Mouse (Mus musculus) adrenal gland (tissue): ENCODE data around the gene Cox11.

Experiments
- intact Hi-C: fragments of 180-260 bp; cut with DNase I; formaldehyde crosslinking; loops from one replicate; pipeline ENCODE4 v1.15.1; 2025

Cox11 gene

GRCm38 (mm10) chr11:90663618-90664297 is 25.8 kb downstream of the Cox11 start:
- intact Hi-C loops: no loop called here

- intact Hi-C loops: no loop called here
Measured at GRCm38 (mm10) chr11:90664345-90664986, 26.5 kb downstream of the Cox11 start.

- intact Hi-C loops: no loop called here
Measured at GRCm38 (mm10) chr11:90665161-90665560, 27.2 kb downstream of the Cox11 start.

- intact Hi-C loops: no loop called here
Measured at GRCm38 (mm10) chr11:90666144-90666757, 28.3 kb downstream of the Cox11 start.

GRCm38 (mm10) chr11:90666916-90667315 is 28.9 kb downstream of the Cox11 start:
- intact Hi-C loops: no loop called here

GRCm38 (mm10) chr11:90667325-90667724 is 29.4 kb downstream of the Cox11 start:
- intact Hi-C loops: no loop called here

GRCm38 (mm10) chr11:90675479-90676110 is 37.6 kb downstream of the Cox11 start:
- intact Hi-C loops: no loop called here

- intact Hi-C loops: no loop called here
Measured at GRCm38 (mm10) chr11:90677027-90677426, 39.1 kb downstream of the Cox11 start.

GRCm38 (mm10) chr11:90677771-90678288 is 39.9 kb downstream of the Cox11 start:
- intact Hi-C loops: no loop called here

- intact Hi-C loops: no loop called here
Measured at GRCm38 (mm10) chr11:90678582-90678981, 40.6 kb downstream of the Cox11 start.

- intact Hi-C loops: no loop called here
Measured at GRCm38 (mm10) chr11:90681171-90681570, 43.2 kb downstream of the Cox11 start.

GRCm38 (mm10) chr11:90684765-90685164 is 46.8 kb downstream of the Cox11 start:
- intact Hi-C loops: no loop called here

- intact Hi-C loops: no loop called here
Measured at GRCm38 (mm10) chr11:90685196-90685595, 47.2 kb downstream of the Cox11 start.

GRCm38 (mm10) chr11:90686287-90687025 is 48.5 kb downstream of the Cox11 start:
- intact Hi-C loops: no loop called here

- intact Hi-C loops: no loop called here
Measured at GRCm38 (mm10) chr11:90687040-90687439, 49.1 kb downstream of the Cox11 start.

GRCm38 (mm10) chr11:90687460-90688416 is 49.8 kb downstream of the Cox11 start, which contains the start of gene Tom1l1:
TSS of gene Tom1l1 (minus strand) at chr11:90688366.
- intact Hi-C loops: no loop called here

- intact Hi-C loops: no loop called here
Measured at GRCm38 (mm10) chr11:90690361-90690760, 52.4 kb downstream of the Cox11 start.

GRCm38 (mm10) chr11:90694206-90694605 is 56.2 kb downstream of the Cox11 start:
- intact Hi-C loops: no loop called here
